In genomic region chr5:137502667-137503110, GRCm38 (mm10) we compare ENCODE assay signal across 8 mouse cellular contexts. TPM values are rescaled to one million over a fixed set of nuclear protein-coding genes. Genes with fewer than 3 reads are reported as not detected.
A peak's percentile ranks its signal among the peaks of the same experiment; 100 is the strongest.
DNase-seq lines count a peak whose midpoint lies in the region; ATAC-seq and TF ChIP-seq lines count a peak whose summit lies in the region.

No protein-coding gene starts in this region.

- H3K9me3 ChIP-seq in intestine, embryonic 16.5 days (ENCODE audit: control insufficient read depth, low read length) = no peaks in the 10 kb centered on the region

- no peak for TF ChIP-seq POLR2A in olfactory bulb, adult 2 months (IDR thresholded peaks at IDR 0.05; ENCODE audit: insufficient read depth, low read depth, low read length)

- peaks cover 14% of the 10 kb centered on the region for H3K4me1 ChIP-seq in intestine, embryonic 16.5 days (ENCODE audit: control insufficient read depth, insufficient read depth, low read length)
- peaks cover 5% of the 10 kb centered on the region; the same call in 1 of the 2 replicates for H3K4me1 ChIP-seq in olfactory bulb, adult 2 months (ENCODE audit: control insufficient read depth, insufficient read depth, low read length)

- peak overlapping the region; percentile 82 for H3K27ac ChIP-seq in intestine, embryonic 16.5 days (ENCODE audit: low read length)
- no peak overlapping the region for H3K27ac ChIP-seq in olfactory bulb, adult 2 months (ENCODE audit: insufficient read depth, low read depth, low read length)

- WGBS in intestine, embryonic 16.5 days = under 1% methylated on average over 29 of the region's 30 CpGs
- under 1% methylated on average over 29 of the region's 30 CpGs for whole genome bisulfite sequencing in olfactory bulb, adult 2 months

- H3K36me3 ChIP-seq in intestine, embryonic 16.5 days (ENCODE audit: control insufficient read depth, insufficient read depth, low read length) = no peaks in the 10 kb centered on the region

- peak overlapping the region; percentile 86 for H3K9ac ChIP-seq in intestine, embryonic 16.5 days (ENCODE audit: low read depth, low read length)

- peak; percentile 90 for ATAC-seq in intestine, embryonic 16.5 days

- peak overlapping the region; percentile 64 for H3K4me3 ChIP-seq in intestine, embryonic 16.5 days (ENCODE audit: low read length)
- H3K4me3 ChIP-seq in olfactory bulb, adult 2 months (ENCODE audit: insufficient read depth, low read depth, low read length) = peak overlapping the region; percentile 98

- H3K27me3 ChIP-seq in intestine, embryonic 16.5 days (replicated peaks; ENCODE audit: control insufficient read depth, insufficient read depth, low read length) = no peaks in the 10 kb centered on the region

- peak; percentile 98 for TF ChIP-seq CTCF in olfactory bulb, adult 2 months (IDR thresholded peaks at IDR 0.05; ENCODE audit: insufficient read depth, low read depth, low read length)

- DNase-seq in 3T3-L1 (ENCODE audit: low read depth, low spot score) = peak; percentile 97
- peak; percentile 65 to 75 for DNase-seq in CD8-positive naive resting alpha-beta T cell, adult 2 months (ENCODE audit: low read depth in 2 of 2, low spot score in 2 of 2)
- peak; percentile 95 for DNase-seq in cerebellum, postnatal 10 days
- peak; percentile 51 to 69 for DNase-seq in frontal cortex, postnatal 25 days (ENCODE audit: low spot score in 2 of 2)
- DNase-seq in lung, adult 18-20 months = peak; percentile 89 to 92
- no peak for DNase-seq in natural killer cell, adult 2 months (ENCODE audit: low spot score in 2 of 2)

- peak overlapping the region; percentile 57 for H3K4me2 ChIP-seq in intestine, embryonic 16.5 days (ENCODE audit: low read depth, low read length)

RNA-seq across cellular contexts. Expression of gene Pop7, which starts 0.4 kb away (rescaled TPM):
- polyA plus RNA-seq in intestine, embryonic 16.5 days (2015; fragmentation: Nextera tagmentation; extraction: Ambion mirVana) = 58.6 and 62.1 TPM in 2 replicates
- not detected in 2 replicates for polyA plus RNA-seq in olfactory bulb, adult 2 months (2012; ENCODE audit: insufficient read depth, insufficient read length, low replicate concordance, missing spikeins)

RNA-seq across cellular contexts. Expression of gene Gigyf1, which starts 15.7 kb away (rescaled TPM):
- 7.4 and 7.8 TPM in 2 replicates for polyA plus RNA-seq in intestine, embryonic 16.5 days (2015; fragmentation: Nextera tagmentation; extraction: Ambion mirVana)
- polyA plus RNA-seq in olfactory bulb, adult 2 months (2012; ENCODE audit: insufficient read depth, insufficient read length, low replicate concordance, missing spikeins) = not detected in 2 replicates

RNA-seq across cellular contexts. Expression of gene Zan, which starts 25.8 kb away (rescaled TPM):
- 0.89 and 0.92 TPM in 2 replicates for polyA plus RNA-seq in intestine, embryonic 16.5 days (2015; fragmentation: Nextera tagmentation; extraction: Ambion mirVana)
- not detected in 2 replicates for polyA plus RNA-seq in olfactory bulb, adult 2 months (2012; ENCODE audit: insufficient read depth, insufficient read length, low replicate concordance, missing spikeins)

RNA-seq across cellular contexts. Expression of gene Epo, which starts 30.4 kb away (rescaled TPM):
- polyA plus RNA-seq in intestine, embryonic 16.5 days (2015; fragmentation: Nextera tagmentation; extraction: Ambion mirVana) = 0.20 and 0.40 TPM in 2 replicates
- not detected in 2 replicates for polyA plus RNA-seq in olfactory bulb, adult 2 months (2012; ENCODE audit: insufficient read depth, insufficient read length, low replicate concordance, missing spikeins)

RNA-seq across cellular contexts. Expression of gene Gnb2, which starts 30.6 kb away (rescaled TPM):
- polyA plus RNA-seq in intestine, embryonic 16.5 days (2015; fragmentation: Nextera tagmentation; extraction: Ambion mirVana) = 354 and 363 TPM in 2 replicates
- not detected in 2 replicates for polyA plus RNA-seq in olfactory bulb, adult 2 months (2012; ENCODE audit: insufficient read depth, insufficient read length, low replicate concordance, missing spikeins)

Comparison
In these comparisons a context has a peak if more than half of its experiments do, and no peak if none do; other contexts are left out.
1. DNase-seq: peak in 3T3-L1 (single experiment), CD8-positive naive resting alpha-beta T cell, adult 2 months (2 of 2), cerebellum, postnatal 10 days (2 of 2), frontal cortex, postnatal 25 days (2 of 2) and lung, adult 18-20 months (2 of 2); none in natural killer cell, adult 2 months (0 of 2).